Mouse (Mus musculus) cortical plate, adult 2 months (tissue): ENCODE measurements around the gene Tmem205.

Experiments used
- CTCF ChIP-seq: fragments of 200-500 bp; IDR thresholded peaks from 2 replicates; pipeline ENCODE4 v1.5.1; 2011; ENCODE audit warnings: mild to moderate bottlenecking, control low read depth, low read length; ENCODE audit not compliant: insufficient read depth; ENCODE audit errors: extremely low read depth
- POLR2A ChIP-seq: fragments of 200-500 bp; IDR thresholded peaks from 2 replicates; pipeline ENCODE4 v1.6.1; 2011; ENCODE audit warnings: mild to moderate bottlenecking, low read length, control low read depth; ENCODE audit not compliant: insufficient read depth; ENCODE audit errors: extremely low read depth

GRCm38 (mm10) chr9:21962010-21962409, 34.7 kb upstream of the Tmem205 start:
- TF ChIP-seq CTCF: no peak
- no peak for TF ChIP-seq POLR2A
